Mouse (Mus musculus): ENCODE results near the gene Fra10ac1.
A peak's percentile ranks its signal among the peaks of the same experiment; 100 is the strongest.

Gene Fra10ac1

GRCm38 (mm10) chr19:38228699-38229098 is 4.7 kb upstream of the Fra10ac1 start:
- peak in 1 of 2 experiments; percentile 30 for DNase-seq

GRCm38 (mm10) chr19:38224685-38225060 is 717 bp upstream of the Fra10ac1 start:
- DNase-seq = peak; percentile 53 to 63

- peak in 1 of 2 experiments; percentile 29 for DNase-seq
Measured at GRCm38 (mm10) chr19:38223356-38223904, 526 bp downstream of the Fra10ac1 start.

GRCm38 (mm10) chr19:38217696-38218095 is 6.3 kb downstream of the Fra10ac1 start:
- DNase-seq = no peak

GRCm38 (mm10) chr19:38206669-38207068 is 17.3 kb downstream of the Fra10ac1 start:
- DNase-seq = peak; percentile 16 to 23

- no peak for DNase-seq
Measured at GRCm38 (mm10) chr19:38198731-38199130, 25.2 kb downstream of the Fra10ac1 start.

GRCm38 (mm10) chr19:38195245-38195644 is 28.7 kb downstream of the Fra10ac1 start:
- no peak for DNase-seq

GRCm38 (mm10) chr19:38191446-38191845 is 32.5 kb downstream of the Fra10ac1 start:
- no peak for DNase-seq

- DNase-seq = no peak
Measured at GRCm38 (mm10) chr19:38190606-38191005, 33.4 kb downstream of the Fra10ac1 start.

- DNase-seq = no peak
Measured at GRCm38 (mm10) chr19:38187345-38187680, 36.6 kb downstream of the Fra10ac1 start.

GRCm38 (mm10) chr19:38186631-38187344 is 37.2 kb downstream of the Fra10ac1 start:
- no peak for DNase-seq

- no peak for DNase-seq
Measured at GRCm38 (mm10) chr19:38179675-38180074, 44.3 kb downstream of the Fra10ac1 start.

GRCm38 (mm10) chr19:38164633-38165032 is 59.3 kb downstream of the Fra10ac1 start:
- DNase-seq = no peak

- no peak for DNase-seq
Measured at GRCm38 (mm10) chr19:38161648-38162354, 62.2 kb downstream of the Fra10ac1 start.

GRCm38 (mm10) chr19:38156243-38156642 is 67.7 kb downstream of the Fra10ac1 start:
- DNase-seq = no peak

GRCm38 (mm10) chr19:38143540-38144271 is 80.2 kb downstream of the Fra10ac1 start:
- DNase-seq = no peak

All from cerebellum, adult 18-20 months (tissue).